ENCODE assay signal across 14 mouse cellular contexts in genomic region chr1:188558911-188559310, GRCm38 (mm10).
"Had no signal": no experiment of that assay in that cellular context is flagged by ENCODE, and none has a peak within 500 bp of the region (broad histone marks: within the 10 kb centered on the region; RNA-seq: fewer than 3 reads in every experiment).

No protein-coding gene starts in this region.

- H3K9ac ChIP-seq: limb, embryonic 12.5 days; liver, embryonic 13.5 days; liver, postnatal 0 days; lung, embryonic 15.5 days; neural tube, embryonic 12.5 days had no signal

- H3K4me3 ChIP-seq: left cerebral cortex, adult 2 months; limb, embryonic 12.5 days; liver, embryonic 13.5 days; lung, embryonic 15.5 days; neural tube, embryonic 12.5 days had no signal

- H3K27me3 ChIP-seq: limb, embryonic 12.5 days; liver, embryonic 13.5 days; lung, embryonic 15.5 days; neural tube, embryonic 12.5 days had no signal

- H3K4me2 ChIP-seq: limb, embryonic 12.5 days; liver, embryonic 13.5 days; lung, embryonic 15.5 days; neural tube, embryonic 12.5 days had no signal

- H3K4me1 ChIP-seq: limb, embryonic 12.5 days; liver, embryonic 13.5 days; lung, embryonic 15.5 days; neural tube, embryonic 12.5 days had no signal

- H3K9me3 ChIP-seq: limb, embryonic 12.5 days; liver, embryonic 13.5 days; lung, embryonic 15.5 days; neural tube, embryonic 12.5 days had no signal

- DNase-seq: kidney, adult 8-10 months; kidney, postnatal 25 days; liver; liver, embryonic 13.5 days; liver, postnatal 0 days; lung, postnatal 14 days; right cerebral cortex, adult 18-20 months; right cerebral cortex, postnatal 25 days; thymus, postnatal 36 days had no signal

- H3K27ac ChIP-seq: left cerebral cortex, adult 2 months; limb, embryonic 12.5 days; liver, embryonic 13.5 days; lung, embryonic 15.5 days; macrophage; neural tube, embryonic 12.5 days had no signal

- H3K36me3 ChIP-seq: limb, embryonic 12.5 days; liver, embryonic 13.5 days; lung, embryonic 15.5 days; neural tube, embryonic 12.5 days had no signal

- ATAC-seq: liver, postnatal 0 days had no signal
